Mouse (Mus musculus) heart, embryonic 11.5 days (tissue): ENCODE measurements around the gene Fmnl3. TPM values are rescaled to one million over a fixed set of nuclear protein-coding genes. Genes with fewer than 3 reads are reported as not detected.

ENCODE experiments used
- ATAC-seq: fragments of 200-750 bp; cut with Nextera tagmentation; replicated peaks from 2 replicates; pipeline ENCODE4 v1.8.0; 2017; ENCODE audit warnings: moderate library complexity; ENCODE audit not compliant: insufficient number of reproducible peaks, low FRiP score, low TSS enrichment
- H3K27ac ChIP-seq: fragments of 300-500 bp; sonication (generic); 2 replicates; pipeline ENCODE4 v1.5.1; 2014; ENCODE audit warnings: mild to moderate bottlenecking, low read depth, low read length
- H3K27me3 ChIP-seq: fragments of 300-500 bp; sonication (generic); 2 replicates; pipeline ENCODE4 v1.6.1; 2014; ENCODE audit warnings: mild to moderate bottlenecking, low read length, mixed read lengths; ENCODE audit not compliant: control insufficient read depth, insufficient read depth
- H3K36me3 ChIP-seq: fragments of 300-500 bp; sonication (generic); 2 replicates; pipeline ENCODE4 v1.6.1; 2014; ENCODE audit warnings: mild to moderate bottlenecking, low read length, moderate library complexity, mixed read lengths; ENCODE audit not compliant: control insufficient read depth, insufficient read depth
- H3K4me1 ChIP-seq: fragments of 300-500 bp; sonication (generic); 2 replicates; pipeline ENCODE4 v1.6.1; 2014; ENCODE audit warnings: low read length; ENCODE audit not compliant: control insufficient read depth, insufficient read depth
- H3K4me2 ChIP-seq: fragments of 300-500 bp; sonication (generic); 2 replicates; pipeline ENCODE4 v1.6.1; 2014; ENCODE audit warnings: mild to moderate bottlenecking, moderate library complexity
- H3K4me3 ChIP-seq: fragments of 300-500 bp; sonication (generic); 2 replicates; pipeline ENCODE4 v1.5.1; 2014; ENCODE audit warnings: low read depth, low read length
- H3K9ac ChIP-seq: fragments of 300-500 bp; sonication (generic); 2 replicates; pipeline ENCODE4 v1.6.1; 2014; ENCODE audit warnings: mild to moderate bottlenecking, low read depth, low read length, moderate library complexity
- H3K9me3 ChIP-seq: fragments of 300-500 bp; sonication (generic); replicated peaks from 2 replicates; pipeline ENCODE4 v1.6.1; 2016; ENCODE audit warnings: low read length; ENCODE audit not compliant: control insufficient read depth
- WGBS: fragments of 180-500 bp; shearing (Covaris S2); extraction: QIAGEN DNeasy Blood & Tissue Kit; methylation state at CpG from one replicate; pipeline ENCODE4 v1.1.7; 2014; ENCODE audit not compliant: insufficient replicate concordance; 5-methylcytosine and 5-hydroxymethylcytosine counted together
- polyA plus RNA-seq: library from polyadenylated mRNA; unstranded; fragments of >200 nt; fragmentation: Nextera tagmentation; extraction: Ambion mirVana; gene quantifications from 2 replicates; pipeline ENCODE4 v1.2.1, GENCODE M21; 2014

Gene Fmnl3
- polyA plus RNA-seq, 1 experiment from 2014 or later: 11.4 TPM

DNA sequence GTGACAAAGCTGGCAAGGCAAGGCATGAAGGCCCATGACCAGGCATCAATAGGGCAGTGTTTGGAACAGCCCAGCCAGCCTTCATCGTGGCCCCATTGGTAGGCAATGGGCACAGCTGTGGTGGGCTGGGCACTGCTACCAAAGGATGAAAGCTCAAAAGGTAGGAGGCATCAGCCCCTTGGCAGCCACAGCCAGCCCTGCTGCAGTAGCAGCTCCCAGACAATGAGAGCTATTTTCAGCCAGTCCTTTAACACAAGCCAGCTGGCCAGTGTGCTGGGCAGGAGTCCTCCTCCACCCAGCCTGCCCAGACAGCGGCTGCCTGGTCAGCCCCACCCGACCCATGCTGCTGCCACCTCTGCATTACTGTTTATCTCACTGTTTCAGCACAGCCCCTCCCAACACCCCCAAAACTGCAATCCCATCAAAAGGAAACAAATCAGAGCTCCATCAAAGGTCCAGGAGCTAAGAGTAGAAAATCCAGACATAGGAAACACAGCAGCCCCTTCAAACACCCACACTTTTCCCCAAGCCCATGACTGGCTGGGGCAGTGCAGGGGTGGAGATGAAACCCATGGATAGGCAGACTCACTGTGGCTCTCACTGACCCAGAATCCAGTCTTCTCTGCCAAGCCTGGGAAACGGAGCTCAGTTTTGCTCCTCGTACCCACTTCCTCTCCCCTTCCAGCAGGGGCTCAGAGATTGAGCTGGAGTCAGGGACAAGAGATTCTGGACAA lies 26.7 kb downstream of the Fmnl3 start:
- H3K4me3 ChIP-seq: no peak overlapping the region
- peak; percentile 60; the same call in 1 of the 2 replicates for ATAC-seq

DNA sequence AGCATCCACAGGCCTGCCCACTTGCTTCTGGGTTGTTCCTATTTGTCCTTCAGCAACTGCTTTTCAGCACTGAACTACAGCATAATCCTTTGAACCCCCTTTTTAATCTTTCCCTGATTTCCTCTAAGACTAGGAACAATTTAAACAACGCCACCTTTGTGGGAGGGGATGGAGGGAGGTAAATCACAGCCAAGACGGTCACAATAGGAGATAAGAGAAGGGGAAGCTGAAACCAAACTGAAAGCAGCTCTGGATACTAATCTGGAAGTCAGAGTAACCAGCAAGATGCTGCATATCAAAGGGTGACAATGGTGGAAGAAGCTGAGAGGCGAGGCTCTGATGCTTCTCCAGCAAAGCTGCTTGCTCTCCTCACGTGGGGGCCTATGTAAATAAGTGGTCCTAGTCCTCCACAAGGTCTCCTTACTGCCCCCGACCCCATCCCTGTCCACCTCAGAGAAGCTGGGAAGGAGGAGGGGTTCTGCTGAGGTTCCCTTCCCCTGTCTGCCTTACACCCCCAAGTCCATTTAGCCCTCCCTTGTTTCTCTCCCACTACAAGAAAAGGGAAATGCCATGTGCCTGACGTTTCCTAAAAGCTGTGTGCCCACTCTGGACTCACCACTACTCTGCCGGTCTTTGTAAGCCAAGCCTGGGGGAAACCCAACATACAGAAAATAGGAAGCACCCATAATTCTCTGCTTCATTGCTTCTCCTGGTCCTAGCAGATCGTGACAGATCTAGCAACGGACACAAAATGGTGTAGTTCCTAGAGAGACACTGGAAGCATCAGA lies 27.9 kb downstream of the Fmnl3 start:
- 42% methylated on average over 9 of the region's 9 CpGs for WGBS
- H3K36me3 ChIP-seq: no peaks in the 10 kb centered on the region
- no peak overlapping the region for H3K4me2 ChIP-seq
- no peak for ATAC-seq
- H3K27ac ChIP-seq: peak overlapping the region; percentile 70
- no peak overlapping the region for H3K9ac ChIP-seq
- H3K4me1 ChIP-seq: peaks cover 65% of the 10 kb centered on the region
- no peaks in the 10 kb centered on the region for H3K9me3 ChIP-seq
- H3K27me3 ChIP-seq: no peaks in the 10 kb centered on the region
- H3K4me3 ChIP-seq: no peak overlapping the region

More for the DNA sequence above, 26.7 kb downstream of the Fmnl3 start:
- Histone ChIP-seq H3K4me1 (peaks cover 63% of the 10 kb centered on the region), H3K4me2 (peak overlapping the region; percentile 42), H3K9me3 (no peaks in the 10 kb centered on the region), H3K27me3 (no peaks in the 10 kb centered on the region), H3K27ac (peak overlapping the region; percentile 70), H3K36me3 (no peaks in the 10 kb centered on the region), H3K9ac (peak overlapping the region; percentile 12; the same call in 1 of the 2 replicates)
- WGBS: 25% methylated on average over 5 of the region's 5 CpGs

DNA sequence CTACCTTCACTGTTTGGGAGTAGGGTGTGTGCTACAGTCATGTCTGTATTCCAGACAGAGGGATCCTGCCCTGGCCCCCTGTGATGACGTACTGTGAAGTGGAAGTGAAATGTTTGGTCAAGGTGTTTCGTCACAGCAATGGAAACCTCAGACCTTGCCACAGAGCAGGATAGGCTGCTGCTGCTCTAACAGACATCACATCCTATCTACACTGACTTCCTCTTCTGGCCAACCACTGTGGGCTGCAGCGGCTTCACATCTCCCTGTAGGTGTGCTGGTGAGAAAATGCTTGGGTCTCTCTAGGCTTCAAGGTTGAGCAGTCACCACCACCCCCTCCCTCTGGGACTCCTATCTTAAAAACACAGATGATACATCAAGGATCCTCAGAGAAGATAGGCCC lies 29.2 kb downstream of the Fmnl3 start:
- Histone ChIP-seq H3K9ac (0 out of 2 replicates have a peak overlapping the region, but pooled peaks have one; percentile 17), H3K4me3 (no peak overlapping the region), H3K4me2 (no peak overlapping the region), H3K36me3 (no peaks in the 10 kb centered on the region), H3K4me1 (peaks cover 78% of the 10 kb centered on the region), H3K27ac (no peak overlapping the region), H3K27me3 (no peaks in the 10 kb centered on the region), H3K9me3 (no peaks in the 10 kb centered on the region)
- 71% methylated on average over 3 of the region's 3 CpGs for WGBS
- no peak for ATAC-seq

- Histone ChIP-seq H3K36me3 (no peaks in the 10 kb centered on the region), H3K27ac (no peak overlapping the region), H3K4me1 (peaks cover 82% of the 10 kb centered on the region), H3K9ac (peak overlapping the region; percentile 29; the same call in 1 of the 2 replicates), H3K4me2 (no peak overlapping the region), H3K27me3 (no peaks in the 10 kb centered on the region), H3K9me3 (no peaks in the 10 kb centered on the region), H3K4me3 (no peak overlapping the region)
- ATAC-seq: no peak
- 20% methylated on average over 6 of the region's 6 CpGs for WGBS
Observed at GRCm38 (mm10) chr15:99339669-99340068, 30.6 kb downstream of the Fmnl3 start.

GRCm38 (mm10) chr15:99338916-99339315 lies 31.4 kb downstream of the Fmnl3 start:
- ATAC-seq: no peak
- Histone ChIP-seq H3K9me3 (no peaks in the 10 kb centered on the region), H3K27ac (no peak overlapping the region)

DNA sequence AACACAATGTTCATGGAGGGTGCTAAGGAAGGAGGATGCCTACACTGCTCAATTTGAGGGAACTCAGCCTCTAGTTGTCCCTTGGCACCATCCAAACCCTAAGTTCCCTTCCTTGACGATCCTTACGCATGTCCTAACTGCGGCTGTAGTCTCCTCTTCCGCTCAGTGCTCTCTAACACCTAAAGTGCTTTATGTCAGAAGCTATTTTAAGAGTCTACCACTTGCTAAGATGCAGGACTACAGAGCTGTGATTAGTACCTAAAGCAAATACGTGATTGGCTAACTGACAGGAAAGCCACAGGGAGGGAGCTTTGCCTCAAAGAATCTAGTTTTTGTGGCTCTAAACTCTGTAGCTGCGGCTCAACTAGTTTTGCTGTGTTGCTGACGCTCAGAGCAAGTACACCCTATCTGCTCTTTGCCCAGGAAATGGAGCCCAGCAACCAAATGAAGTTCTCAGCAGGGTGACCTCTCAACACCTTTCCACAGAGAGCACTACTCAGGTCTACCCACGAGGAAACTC lies 34.4 kb downstream of the Fmnl3 start:
- 37% methylated on average over 8 of the region's 8 CpGs for WGBS
- H3K27me3 ChIP-seq: no peaks in the 10 kb centered on the region
- H3K4me2 ChIP-seq: peak overlapping the region; percentile 12; the same call in 1 of the 2 replicates
- H3K9ac ChIP-seq: peak overlapping the region; percentile 44
- H3K4me1 ChIP-seq: peaks cover 73% of the 10 kb centered on the region
- peak overlapping the region; percentile 77 for H3K27ac ChIP-seq
- ATAC-seq: no peak
- no peaks in the 10 kb centered on the region for H3K36me3 ChIP-seq
- H3K9me3 ChIP-seq: no peaks in the 10 kb centered on the region
- H3K4me3 ChIP-seq: no peak overlapping the region

More at GRCm38 (mm10) chr15:99338916-99339315, 31.4 kb downstream of the Fmnl3 start:
- WGBS: 71% methylated on average over 2 of the region's 2 CpGs
- H3K27me3 ChIP-seq: no peaks in the 10 kb centered on the region
- peaks cover 82% of the 10 kb centered on the region for H3K4me1 ChIP-seq
- H3K4me2 ChIP-seq: no peak overlapping the region
- no peak overlapping the region for H3K9ac ChIP-seq
- no peak overlapping the region for H3K4me3 ChIP-seq
- no peaks in the 10 kb centered on the region for H3K36me3 ChIP-seq

DNA sequence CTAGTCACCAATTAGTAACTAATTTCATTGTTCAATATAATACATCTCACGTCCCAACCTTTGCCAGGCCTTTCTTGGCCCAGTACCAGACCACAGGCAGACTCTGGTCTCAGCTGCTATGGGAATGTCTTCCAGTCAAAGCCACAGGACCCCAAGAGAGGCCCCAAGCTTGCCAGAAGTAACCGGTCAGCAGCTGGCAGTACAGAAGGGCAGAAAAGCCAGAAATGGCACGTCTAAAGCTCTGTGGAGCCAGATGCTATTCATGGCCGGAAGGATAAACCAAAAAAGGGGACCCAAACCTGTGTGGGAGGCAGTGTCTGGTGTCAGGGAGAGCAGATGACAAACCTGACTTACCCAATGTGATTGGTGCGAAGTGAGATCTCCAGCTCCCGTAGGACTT lies 35.8 kb downstream of the Fmnl3 start:
- H3K4me3 ChIP-seq: no peak overlapping the region
- no peak for ATAC-seq
- H3K9ac ChIP-seq: peak overlapping the region; percentile 52
- no peaks in the 10 kb centered on the region for H3K36me3 ChIP-seq
- H3K9me3 ChIP-seq: no peaks in the 10 kb centered on the region
- no peaks in the 10 kb centered on the region for H3K27me3 ChIP-seq
- no peak overlapping the region for H3K4me2 ChIP-seq
- WGBS: 63% methylated on average over 6 of the region's 6 CpGs
- H3K27ac ChIP-seq: peak overlapping the region; percentile 91
- H3K4me1 ChIP-seq: peaks cover 74% of the 10 kb centered on the region

- no peak for ATAC-seq
- no peaks in the 10 kb centered on the region for H3K36me3 ChIP-seq
- WGBS: 70% methylated on average over 3 of the region's 3 CpGs
- H3K27me3 ChIP-seq: no peaks in the 10 kb centered on the region
- H3K4me3 ChIP-seq: no peak overlapping the region
- peak overlapping the region; percentile 52; the same call in 1 of the 2 replicates for H3K9ac ChIP-seq
- peaks cover 73% of the 10 kb centered on the region for H3K4me1 ChIP-seq
- no peaks in the 10 kb centered on the region for H3K9me3 ChIP-seq
- no peak overlapping the region; the same call in 1 of the 2 replicates for H3K4me2 ChIP-seq
- peak overlapping the region; percentile 91 for H3K27ac ChIP-seq
Observed at GRCm38 (mm10) chr15:99333676-99334065, 36.6 kb downstream of the Fmnl3 start.
